Mouse (Mus musculus) olfactory bulb, adult 2 months (tissue): ENCODE data around the gene Smg5. TPM values are rescaled to one million over a fixed set of nuclear protein-coding genes. Genes with fewer than 3 reads are reported as not detected.

Source experiments
- H3K27ac ChIP-seq: fragments of 200-500 bp; 2 replicates; pipeline ENCODE4 v1.5.1; 2012; ENCODE audit warnings: low read depth, low read length; ENCODE audit not compliant: insufficient read depth
- H3K4me1 ChIP-seq: fragments of 200-500 bp; 2 replicates; pipeline ENCODE4 v1.6.1; 2012; ENCODE audit warnings: low read length; ENCODE audit not compliant: control insufficient read depth, insufficient read depth
- H3K4me3 ChIP-seq: fragments of 200-500 bp; 2 replicates; pipeline ENCODE4 v1.5.1; 2012; ENCODE audit warnings: mild to moderate bottlenecking, low read depth, low read length, moderate library complexity; ENCODE audit not compliant: insufficient read depth
- CTCF ChIP-seq: fragments of 200-500 bp; IDR thresholded peaks from 2 replicates; pipeline ENCODE4 v1.5.1; 2012; ENCODE audit warnings: low read depth, mild to moderate bottlenecking, low read length, moderate library complexity; ENCODE audit not compliant: insufficient read depth
- POLR2A ChIP-seq: fragments of 200-500 bp; IDR thresholded peaks from 2 replicates; pipeline ENCODE4 v1.6.1; 2012; ENCODE audit warnings: mild to moderate bottlenecking, low read depth, low read length, moderate library complexity; ENCODE audit not compliant: insufficient read depth
- WGBS: fragments of 180-500 bp; shearing (Covaris S2); methylation state at CpG from one replicate; pipeline ENCODE4 v1.1.7; 2018; 5-methylcytosine and 5-hydroxymethylcytosine counted together
- polyA plus RNA-seq: library from polyadenylated mRNA; stranded (reverse); fragments of >200 nt; gene quantifications from 2 replicates; pipeline ENCODE4 v1.2.4, GENCODE M21; 2012; ENCODE audit warnings: low replicate concordance; ENCODE audit not compliant: missing spikeins, insufficient read depth, insufficient read length

Smg5 gene
- polyA plus RNA-seq, 1 experiment = not detected

DNA sequence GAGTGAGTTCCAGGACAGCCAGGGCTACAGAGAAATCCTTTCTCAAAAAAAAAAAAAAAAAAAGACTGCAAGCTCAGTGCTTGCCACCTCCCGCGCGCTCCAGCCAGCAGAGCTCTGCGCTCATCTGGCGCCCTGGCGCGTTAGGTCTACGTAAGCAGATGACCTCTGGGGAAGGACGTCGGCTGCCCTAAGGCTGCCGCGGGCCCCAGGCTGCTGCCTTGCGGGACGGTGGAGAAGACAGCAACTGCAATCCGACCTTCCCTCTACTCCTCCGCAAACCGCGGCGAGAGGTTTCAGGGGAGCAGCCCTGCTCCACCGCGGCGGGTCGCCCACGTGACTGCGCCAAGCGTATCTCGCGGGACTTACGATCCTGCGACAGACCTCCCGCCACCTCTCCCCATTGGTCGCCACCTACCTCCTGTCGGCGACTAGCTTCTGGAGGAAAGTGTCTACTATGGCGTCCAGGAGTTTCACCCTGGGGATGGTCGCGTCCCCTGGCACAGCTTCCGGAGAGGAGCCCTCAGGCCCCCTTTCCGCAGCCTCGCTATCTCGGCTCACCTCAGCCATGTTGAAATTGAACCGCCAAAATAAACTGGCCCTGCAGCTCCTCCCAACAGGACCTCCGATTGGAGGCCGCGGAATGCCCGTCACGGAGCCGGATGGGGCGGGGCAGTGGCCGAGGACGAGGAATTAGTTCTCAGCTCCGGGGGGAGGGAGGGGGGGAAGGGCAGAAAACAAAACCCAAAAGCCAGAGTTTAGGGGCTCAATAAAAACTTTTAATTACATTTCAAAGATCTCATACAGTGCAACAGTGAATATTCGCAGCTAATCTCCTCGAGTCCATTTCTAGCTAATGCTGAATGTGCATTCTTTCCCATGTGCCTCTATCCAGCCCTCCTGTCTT lies 73.9 kb downstream of the Smg5 start, which contains the start of gene Pmf1:
TSS of gene Pmf1 (minus strand) at position 591 of the 904 bp plus-strand sequence.
- Histone ChIP-seq H3K4me1 (peaks cover 6% of the 10 kb centered on the region; the same call in 1 of the 2 replicates), H3K4me3 (peak within 1 kb of the TSS; percentile 87), H3K27ac (peak within 1 kb of the TSS; percentile 98)
- peak; percentile 97 for TF ChIP-seq POLR2A
- TF ChIP-seq CTCF = 0 out of 2 replicates have a peak, but pooled peaks have one; percentile 10
- WGBS = under 1% methylated on average over 54 of the region's 54 CpGs

DNA sequence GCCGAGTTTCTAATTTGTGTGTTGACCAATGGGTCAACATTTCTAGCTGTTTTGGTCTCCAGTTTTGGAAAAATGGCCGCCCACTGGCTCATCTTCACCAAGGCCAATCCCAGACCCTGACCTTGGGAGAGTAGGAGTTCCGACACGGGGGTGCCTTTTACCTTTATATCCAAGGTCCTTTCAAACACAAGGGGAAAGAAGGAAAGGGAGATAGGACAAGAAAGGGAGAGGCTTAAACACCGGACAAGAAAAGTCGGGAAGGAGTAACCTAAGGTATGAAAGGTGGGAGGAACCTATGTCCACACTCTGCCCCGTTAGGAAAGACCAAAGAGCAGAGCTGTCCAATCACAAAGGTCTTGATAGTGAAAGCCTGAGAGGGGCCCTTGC lies 74.6 kb downstream of the Smg5 start:
- Histone ChIP-seq H3K27ac (peak overlapping the region; percentile 34), H3K4me3 (no peak overlapping the region), H3K4me1 (peaks cover 7% of the 10 kb centered on the region)
- 24% methylated on average over 7 of the region's 7 CpGs for WGBS
- no peak for TF ChIP-seq POLR2A
- no peak for TF ChIP-seq CTCF

DNA sequence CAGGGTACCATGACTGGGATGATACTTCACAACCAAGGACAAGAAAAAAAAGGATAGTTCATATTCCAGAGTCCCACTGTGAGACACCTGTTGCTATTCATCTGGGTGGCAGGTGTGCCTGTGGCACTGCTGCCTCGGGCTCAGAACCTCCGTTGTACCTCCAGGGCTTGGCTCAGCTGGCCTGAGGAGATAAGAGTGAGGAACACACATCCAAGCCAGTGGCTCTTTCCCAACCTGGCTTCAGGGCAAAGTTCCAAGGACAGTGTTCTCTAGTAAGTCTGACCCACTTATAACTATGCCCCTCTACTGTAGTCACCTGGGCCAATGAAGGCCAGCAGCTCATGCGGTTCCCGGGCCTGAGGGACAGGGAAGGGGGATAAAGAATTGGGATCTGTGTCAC lies 75.6 kb downstream of the Smg5 start:
- no peak overlapping the region for H3K4me3 ChIP-seq
- no peak for TF ChIP-seq POLR2A
- H3K4me1 ChIP-seq = peaks cover 12% of the 10 kb centered on the region
- 90% methylated on average over 4 of the region's 4 CpGs for WGBS
- H3K27ac ChIP-seq = no peak overlapping the region

Other genes starting within 250 kb of the Smg5 start
- 460 TPM in 1 of 2 replicates, not detected in the other for gene Mef2d, start 193.9 kb upstream of the Smg5 start, polyA plus RNA-seq
- gene Rhbg, start 81.6 kb upstream of the Smg5 start, polyA plus RNA-seq = not detected in 2 replicates
- gene Gm38392, start 49.0 kb upstream of the Smg5 start, polyA plus RNA-seq = not detected in 2 replicates
- gene Tsacc, start 39.3 kb upstream of the Smg5 start, polyA plus RNA-seq = not detected in 2 replicates
- 179 TPM in 1 of 2 replicates, not detected in the other for gene Cct3, start 39.1 kb upstream of the Smg5 start, polyA plus RNA-seq
- gene Glmp, start 11.2 kb upstream of the Smg5 start, polyA plus RNA-seq = not detected in 2 replicates
- gene Tmem79, start 112 bp upstream of the Smg5 start, polyA plus RNA-seq = not detected in 2 replicates
- not detected in 2 replicates for gene Paqr6, start 28.3 kb downstream of the Smg5 start, polyA plus RNA-seq
- not detected in 2 replicates for gene Bglap3, start 36.5 kb downstream of the Smg5 start, polyA plus RNA-seq
- gene Bglap2, start 42.4 kb downstream of the Smg5 start, polyA plus RNA-seq = not detected in 2 replicates
- not detected in 2 replicates for gene Bglap, start 48.2 kb downstream of the Smg5 start, polyA plus RNA-seq
- gene Pmf1, start 74.1 kb downstream of the Smg5 start, polyA plus RNA-seq = not detected in 2 replicates
- not detected in 2 replicates for gene Slc25a44, start 88.9 kb downstream of the Smg5 start, polyA plus RNA-seq
- not detected in 2 replicates for gene Sema4a, start 124.9 kb downstream of the Smg5 start, polyA plus RNA-seq
- not detected in 2 replicates for gene Lmna, start 173.7 kb downstream of the Smg5 start, polyA plus RNA-seq
- gene Mex3a, start 196.1 kb downstream of the Smg5 start, polyA plus RNA-seq = not detected in 2 replicates
- gene Rab25, start 212.0 kb downstream of the Smg5 start, polyA plus RNA-seq = not detected in 2 replicates
- gene Lamtor2, start 216.8 kb downstream of the Smg5 start, polyA plus RNA-seq = 853 TPM in 1 of 2 replicates, not detected in the other
- gene Ubqln4, start 217.5 kb downstream of the Smg5 start, polyA plus RNA-seq = 138 TPM in 1 of 2 replicates, not detected in the other
- not detected in 2 replicates for gene Ssr2, start 239.6 kb downstream of the Smg5 start, polyA plus RNA-seq